Mouse (Mus musculus): ENCODE results near the gene Luc7l. TPM values are rescaled to one million over a fixed set of nuclear protein-coding genes. Genes with fewer than 3 reads are reported as not detected.

The Luc7l gene
- total and polyA plus RNA-seq, 3 experiments = 58.4 to 59.2 TPM; not detected in 1

DNA sequence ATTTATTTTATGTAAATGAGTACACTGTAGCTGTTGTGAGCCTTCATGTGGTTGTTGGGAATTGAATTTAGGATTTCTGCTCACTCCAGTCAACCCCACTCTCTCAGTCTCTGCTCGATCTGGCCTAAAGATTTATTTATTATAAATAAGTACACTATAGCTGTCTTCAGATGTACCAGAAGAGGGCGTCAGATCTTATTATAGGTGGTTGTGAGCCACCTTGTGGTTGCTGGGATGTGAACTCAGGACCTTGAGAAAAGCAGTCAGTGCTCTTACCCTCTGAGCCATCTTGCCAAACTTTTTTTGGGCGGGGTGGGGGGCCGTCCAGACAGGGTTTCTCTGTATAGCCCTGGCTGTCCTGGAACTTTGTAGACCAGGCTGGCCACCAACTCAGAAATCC is 9.1 kb downstream of the Luc7l start:
- Histone ChIP-seq H3K4me1 (ENCODE audit: control insufficient read depth in 1 of 2, insufficient read depth in 2 of 2, low read length in 2 of 2) (peaks cover 10 to 11% of the 10 kb centered on the region in 2 experiments; a peak in 3 of 4 replicates), H3K4me3 (ENCODE audit: control insufficient read depth in 1 of 2, insufficient read depth in 1 of 2, low read depth in 2 of 2, low read length in 2 of 2) (no peak overlapping the region), H3K79me2 (ENCODE audit: control insufficient read depth, insufficient read depth, low read length, poor library complexity) (peaks cover 27% of the 10 kb centered on the region), H3K27ac (ENCODE audit: control insufficient read depth, low read depth, low read length) (no peak overlapping the region), H3K9ac (ENCODE audit: control insufficient read depth, low read depth, low read length, poor library complexity, severe bottlenecking) (no peak overlapping the region), H3K9me3 (replicated peaks; ENCODE audit: insufficient read depth, low read length) (no peaks in the 10 kb centered on the region), H3K27me3 (ENCODE audit: control insufficient read depth in 1 of 2, insufficient read depth in 2 of 2, low read length in 2 of 2) (no peaks in the 10 kb centered on the region), H3K36me3 (ENCODE audit: control insufficient read depth in 1 of 2, insufficient read depth in 2 of 2, low read length in 2 of 2) (peaks cover 51 to 72% of the 10 kb centered on the region in 2 experiments)
- peak; percentile 46 for DNase-seq (ENCODE audit: low read depth, low spot score)
- TF ChIP-seq NRF1 (IDR thresholded peaks at IDR 0.05; ENCODE audit: insufficient read depth, low read depth, low read length, poor library complexity, severe bottlenecking) = no peak
- TF ChIP-seq RCOR1 (IDR thresholded peaks at IDR 0.05; ENCODE audit: low read depth, low read length) = no peak
- no peak for TF ChIP-seq POLR2AphosphoS5 (IDR thresholded peaks at IDR 0.05; ENCODE audit: borderline replicate concordance, low read depth, low read length)
- no peak for TF ChIP-seq CHD1 (IDR thresholded peaks at IDR 0.05; ENCODE audit: low read depth, low read length)
- TF ChIP-seq CTCF (IDR thresholded peaks at IDR 0.05 in 2 of 3, conservative IDR thresholded peaks at IDR 0.05 in 1 of 3; ENCODE audit: control insufficient read depth in 1 of 3, insufficient read depth in 1 of 3, low read depth in 2 of 3, low read length in 3 of 3, poor library complexity in 1 of 3, severe bottlenecking in 1 of 3) = peak in 2 of 3 experiments; percentile 30 to 65; a peak in 4 of 6 replicates
- TF ChIP-seq TCF12 (IDR thresholded peaks at IDR 0.05; ENCODE audit: low read depth, low read length) = no peak

DNA sequence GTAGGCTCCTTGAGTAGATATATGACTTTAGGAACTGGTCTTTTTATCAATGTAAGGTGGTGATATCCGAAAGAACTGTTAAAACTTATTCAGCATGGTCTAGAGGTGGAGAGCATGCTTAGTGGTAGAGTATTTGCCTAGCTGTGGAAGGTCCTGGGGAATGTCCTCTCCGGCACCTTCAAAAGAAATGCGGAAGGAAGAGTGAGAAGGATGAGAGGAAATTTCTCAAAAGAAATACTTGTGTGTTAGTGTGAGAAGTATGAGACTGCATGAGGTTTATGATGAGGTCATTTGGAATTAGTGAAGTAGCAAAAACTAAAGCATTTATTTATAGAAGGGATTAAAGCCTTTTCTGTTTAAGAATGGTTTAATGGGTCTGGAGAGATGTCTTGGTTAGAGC is 9.7 kb downstream of the Luc7l start:
- no peaks in the 10 kb centered on the region for H3K9me3 ChIP-seq (replicated peaks; ENCODE audit: insufficient read depth, low read length)
- H3K9ac ChIP-seq (ENCODE audit: control insufficient read depth, low read depth, low read length, poor library complexity, severe bottlenecking) = no peak overlapping the region
- no peaks in the 10 kb centered on the region for H3K27me3 ChIP-seq (ENCODE audit: control insufficient read depth in 1 of 2, insufficient read depth in 2 of 2, low read length in 2 of 2)
- H3K4me1 ChIP-seq (ENCODE audit: control insufficient read depth in 1 of 2, insufficient read depth in 2 of 2, low read length in 2 of 2) = peaks cover 10 to 11% of the 10 kb centered on the region in 2 experiments; a peak in 3 of 4 replicates
- no peak for DNase-seq (ENCODE audit: low read depth, low spot score)
- no peak for TF ChIP-seq SIN3A (IDR thresholded peaks at IDR 0.05; ENCODE audit: low read length)
- TF ChIP-seq MAZ (IDR thresholded peaks at IDR 0.05; ENCODE audit: low read depth, low read length) = no peak
- peaks cover 47 to 76% of the 10 kb centered on the region in 2 experiments for H3K36me3 ChIP-seq (ENCODE audit: control insufficient read depth in 1 of 2, insufficient read depth in 2 of 2, low read length in 2 of 2)
- no peak overlapping the region for H3K27ac ChIP-seq (ENCODE audit: control insufficient read depth, low read depth, low read length)
- no peak overlapping the region for H3K4me3 ChIP-seq (ENCODE audit: control insufficient read depth in 1 of 2, insufficient read depth in 1 of 2, low read depth in 2 of 2, low read length in 2 of 2)
- H3K79me2 ChIP-seq (ENCODE audit: control insufficient read depth, insufficient read depth, low read length, poor library complexity) = peaks cover 22% of the 10 kb centered on the region

GRCm38 (mm10) chr17:26268851-26269250 is 16.2 kb downstream of the Luc7l start:
- H3K36me3 ChIP-seq (ENCODE audit: control insufficient read depth in 1 of 2, insufficient read depth in 2 of 2, low read length in 2 of 2) = peaks cover 16 to 58% of the 10 kb centered on the region in 2 experiments
- no peak overlapping the region for H3K9ac ChIP-seq (ENCODE audit: control insufficient read depth, low read depth, low read length, poor library complexity, severe bottlenecking)
- peaks cover 8% of the 10 kb centered on the region for H3K79me2 ChIP-seq (ENCODE audit: control insufficient read depth, insufficient read depth, low read length, poor library complexity)
- no peaks in the 10 kb centered on the region for H3K27me3 ChIP-seq (ENCODE audit: control insufficient read depth in 1 of 2, insufficient read depth in 2 of 2, low read length in 2 of 2)
- DNase-seq (ENCODE audit: low read depth, low spot score) = no peak
- H3K4me1 ChIP-seq (ENCODE audit: control insufficient read depth in 1 of 2, insufficient read depth in 2 of 2, low read length in 2 of 2) = peaks cover 0 to 9% of the 10 kb centered on the region in 2 experiments; a peak in 1 of 4 replicates
- no peak for TF ChIP-seq MEF2A (IDR thresholded peaks at IDR 0.05; ENCODE audit: extremely low read depth, insufficient replicate concordance, low read depth, low read length, poor library complexity, severe bottlenecking)
- peak; percentile 12; the same call in 1 of the 2 replicates for TF ChIP-seq SMC3 (IDR thresholded peaks at IDR 0.05; ENCODE audit: low read depth, low read length)
- no peak for TF ChIP-seq POLR2A (IDR thresholded peaks at IDR 0.05; ENCODE audit: control insufficient read depth in 1 of 2, insufficient read depth in 1 of 2, low read depth in 1 of 2, low read length in 2 of 2, poor library complexity in 1 of 2)
- no peak for TF ChIP-seq TCF12 (IDR thresholded peaks at IDR 0.05; ENCODE audit: low read depth, low read length)
- TF ChIP-seq RCOR1 (IDR thresholded peaks at IDR 0.05; ENCODE audit: low read depth, low read length) = no peak
- peak; percentile 85 for TF ChIP-seq ZNF384 (IDR thresholded peaks at IDR 0.05; ENCODE audit: low read depth, low read length)
- no peak for TF ChIP-seq HCFC1 (IDR thresholded peaks at IDR 0.05; ENCODE audit: low read depth, low read length)
- TF ChIP-seq USF2 (IDR thresholded peaks at IDR 0.05; ENCODE audit: borderline replicate concordance in 1 of 2, insufficient read depth in 1 of 2, low read depth in 1 of 2, low read length in 2 of 2) = no peak
- no peak for TF ChIP-seq POLR2AphosphoS2 (IDR thresholded peaks at IDR 0.05; ENCODE audit: low read length)
- TF ChIP-seq POLR2AphosphoS5 (IDR thresholded peaks at IDR 0.05; ENCODE audit: borderline replicate concordance, low read depth, low read length) = no peak
- no peak for TF ChIP-seq KAT2A (conservative IDR thresholded peaks at IDR 0.05; ENCODE audit: low read depth, low read length)
- TF ChIP-seq SIN3A (IDR thresholded peaks at IDR 0.05; ENCODE audit: low read length) = no peak
- no peak for TF ChIP-seq ZKSCAN1 (IDR thresholded peaks at IDR 0.05; ENCODE audit: low read depth, low read length)
- peak; percentile 25 to 57 (median 48); a peak in 5 of 6 replicates for TF ChIP-seq CTCF (IDR thresholded peaks at IDR 0.05 in 2 of 3, conservative IDR thresholded peaks at IDR 0.05 in 1 of 3; ENCODE audit: control insufficient read depth in 1 of 3, insufficient read depth in 1 of 3, low read depth in 2 of 3, low read length in 3 of 3, poor library complexity in 1 of 3, severe bottlenecking in 1 of 3)
- no peak for TF ChIP-seq UBTF (IDR thresholded peaks at IDR 0.05; ENCODE audit: borderline replicate concordance, insufficient read depth, low read depth, low read length)
- no peak for TF ChIP-seq ZMIZ1 (IDR thresholded peaks at IDR 0.05; ENCODE audit: low read depth, low read length)
- no peak for TF ChIP-seq ETS1 (IDR thresholded peaks at IDR 0.05; ENCODE audit: low read depth, low read length)
- TF ChIP-seq RAD21 (IDR thresholded peaks at IDR 0.05; ENCODE audit: low read depth, low read length) = no peak
- no peak for TF ChIP-seq GATA1 (IDR thresholded peaks at IDR 0.05; ENCODE audit: low read depth, low read length)
- no peaks in the 10 kb centered on the region for H3K9me3 ChIP-seq (replicated peaks; ENCODE audit: insufficient read depth, low read length)
- no peak overlapping the region for H3K27ac ChIP-seq (ENCODE audit: control insufficient read depth, low read depth, low read length)
- H3K4me3 ChIP-seq (ENCODE audit: control insufficient read depth in 1 of 2, insufficient read depth in 1 of 2, low read depth in 2 of 2, low read length in 2 of 2) = no peak overlapping the region

All from MEL (cell line).